Mouse (Mus musculus): ENCODE results near the gene Nfam1. TPM values are rescaled to one million over a fixed set of nuclear protein-coding genes. Genes with fewer than 3 reads are reported as not detected.

The Nfam1 gene
- polyA plus RNA-seq, 1 experiment from 2014 or later = 1.3 TPM

GRCm38 (mm10) chr15:83043362-83043708, 10.2 kb upstream of the Nfam1 start:
- Histone ChIP-seq H3K36me3 (ENCODE audit: control insufficient read depth, insufficient read depth, low read length) (no peaks in the 10 kb centered on the region), H3K4me2 (replicated peaks; ENCODE audit: low read depth) (no peak overlapping the region), H3K4me3 (ENCODE audit: low read depth, low read length) (no peak overlapping the region), H3K27ac (replicated peaks) (no peak overlapping the region), H3K4me1 (replicated peaks; ENCODE audit: control insufficient read depth, insufficient read depth) (no peaks in the 10 kb centered on the region), H3K27me3 (ENCODE audit: control insufficient read depth, insufficient read depth, low read length) (no peaks in the 10 kb centered on the region), H3K9me3 (ENCODE audit: control insufficient read depth, low read length) (no peaks in the 10 kb centered on the region), H3K9ac (ENCODE audit: low read length) (no peak overlapping the region)
- WGBS = 64% methylated on average over 22 of the region's 22 CpGs
- TF ChIP-seq EP300 (optimal IDR thresholded peaks at IDR 0.05) = no peak
- no peak for TF ChIP-seq CTCF (IDR thresholded peaks at IDR 0.05; ENCODE audit: low read depth)
- ATAC-seq (ENCODE audit: low FRiP score, low TSS enrichment) (no peak), DNase-seq (ENCODE audit: low spot score) (no peak)

- no peak overlapping the region for H3K9ac ChIP-seq (ENCODE audit: low read length)
- no peaks in the 10 kb centered on the region for H3K27me3 ChIP-seq (ENCODE audit: control insufficient read depth, insufficient read depth, low read length)
- 19% methylated on average over 6 of the region's 6 CpGs for WGBS
- no peak overlapping the region for H3K27ac ChIP-seq (replicated peaks)
- ATAC-seq (ENCODE audit: low FRiP score, low TSS enrichment) (no peak), DNase-seq (ENCODE audit: low spot score) (no peak)
- no peaks in the 10 kb centered on the region for H3K4me1 ChIP-seq (replicated peaks; ENCODE audit: control insufficient read depth, insufficient read depth)
- no peak overlapping the region for H3K4me2 ChIP-seq (replicated peaks; ENCODE audit: low read depth)
- no peak for TF ChIP-seq CTCF (IDR thresholded peaks at IDR 0.05; ENCODE audit: low read depth)
- no peak for TF ChIP-seq EP300 (optimal IDR thresholded peaks at IDR 0.05)
- H3K9me3 ChIP-seq (ENCODE audit: control insufficient read depth, low read length) = no peaks in the 10 kb centered on the region
- H3K36me3 ChIP-seq (ENCODE audit: control insufficient read depth, insufficient read depth, low read length) = no peaks in the 10 kb centered on the region
- H3K4me3 ChIP-seq (ENCODE audit: low read depth, low read length) = no peak overlapping the region
Measured at GRCm38 (mm10) chr15:83042655-83043361, 9.7 kb upstream of the Nfam1 start.

GRCm38 (mm10) chr15:83040156-83040555, 7.0 kb upstream of the Nfam1 start:
- Histone ChIP-seq H3K27ac (replicated peaks) (no peak overlapping the region), H3K36me3 (ENCODE audit: control insufficient read depth, insufficient read depth, low read length) (no peaks in the 10 kb centered on the region), H3K9me3 (ENCODE audit: control insufficient read depth, low read length) (no peaks in the 10 kb centered on the region), H3K4me1 (replicated peaks; ENCODE audit: control insufficient read depth, insufficient read depth) (no peaks in the 10 kb centered on the region), H3K9ac (ENCODE audit: low read length) (no peak overlapping the region), H3K4me2 (replicated peaks; ENCODE audit: low read depth) (no peak overlapping the region), H3K4me3 (ENCODE audit: low read depth, low read length) (no peak overlapping the region), H3K27me3 (ENCODE audit: control insufficient read depth, insufficient read depth, low read length) (no peaks in the 10 kb centered on the region)
- WGBS = 56% methylated on average over 2 of the region's 2 CpGs
- DNase-seq (ENCODE audit: low spot score) = no peak
- ATAC-seq (ENCODE audit: low FRiP score, low TSS enrichment) = no peak
- TF ChIP-seq EP300 (optimal IDR thresholded peaks at IDR 0.05) = no peak
- TF ChIP-seq CTCF (IDR thresholded peaks at IDR 0.05; ENCODE audit: low read depth) = no peak

GRCm38 (mm10) chr15:83038812-83039211, 5.7 kb upstream of the Nfam1 start:
- Histone ChIP-seq H3K36me3 (ENCODE audit: control insufficient read depth, insufficient read depth, low read length) (no peaks in the 10 kb centered on the region), H3K4me2 (replicated peaks; ENCODE audit: low read depth) (no peak overlapping the region), H3K9me3 (ENCODE audit: control insufficient read depth, low read length) (no peaks in the 10 kb centered on the region), H3K27ac (replicated peaks) (no peak overlapping the region), H3K9ac (ENCODE audit: low read length) (no peak overlapping the region), H3K27me3 (ENCODE audit: control insufficient read depth, insufficient read depth, low read length) (no peaks in the 10 kb centered on the region), H3K4me3 (ENCODE audit: low read depth, low read length) (no peak overlapping the region), H3K4me1 (replicated peaks; ENCODE audit: control insufficient read depth, insufficient read depth) (no peaks in the 10 kb centered on the region)
- no peak for ATAC-seq (ENCODE audit: low FRiP score, low TSS enrichment)
- 70% methylated on average over 3 of the region's 3 CpGs for WGBS
- DNase-seq (ENCODE audit: low spot score) = no peak
- no peak for TF ChIP-seq CTCF (IDR thresholded peaks at IDR 0.05; ENCODE audit: low read depth)
- no peak for TF ChIP-seq EP300 (optimal IDR thresholded peaks at IDR 0.05)

GRCm38 (mm10) chr15:83037755-83038483, 4.8 kb upstream of the Nfam1 start:
- no peak overlapping the region for H3K4me2 ChIP-seq (replicated peaks; ENCODE audit: low read depth)
- ATAC-seq (ENCODE audit: low FRiP score, low TSS enrichment) (peak; percentile 91), DNase-seq (ENCODE audit: low spot score) (peak; percentile 93)
- no peaks in the 10 kb centered on the region for H3K4me1 ChIP-seq (replicated peaks; ENCODE audit: control insufficient read depth, insufficient read depth)
- no peaks in the 10 kb centered on the region for H3K36me3 ChIP-seq (ENCODE audit: control insufficient read depth, insufficient read depth, low read length)
- H3K9me3 ChIP-seq (ENCODE audit: control insufficient read depth, low read length) = no peaks in the 10 kb centered on the region
- no peak overlapping the region; the same call in 1 of the 2 replicates for H3K27ac ChIP-seq (replicated peaks)
- no peak overlapping the region for H3K9ac ChIP-seq (ENCODE audit: low read length)
- no peak for TF ChIP-seq EP300 (optimal IDR thresholded peaks at IDR 0.05)
- peak; percentile 99 for TF ChIP-seq CTCF (IDR thresholded peaks at IDR 0.05; ENCODE audit: low read depth)
- H3K4me3 ChIP-seq (ENCODE audit: low read depth, low read length) = no peak overlapping the region
- 5% methylated on average over 8 of the region's 8 CpGs for WGBS
- H3K27me3 ChIP-seq (ENCODE audit: control insufficient read depth, insufficient read depth, low read length) = no peaks in the 10 kb centered on the region

GRCm38 (mm10) chr15:83036900-83037519, 3.9 kb upstream of the Nfam1 start:
- 56% methylated on average over 14 of the region's 14 CpGs for WGBS
- DNase-seq (ENCODE audit: low spot score) (peak; percentile 44), ATAC-seq (ENCODE audit: low FRiP score, low TSS enrichment) (no peak)
- Histone ChIP-seq H3K9me3 (ENCODE audit: control insufficient read depth, low read length) (no peaks in the 10 kb centered on the region), H3K9ac (ENCODE audit: low read length) (no peak overlapping the region), H3K4me3 (ENCODE audit: low read depth, low read length) (no peak overlapping the region), H3K36me3 (ENCODE audit: control insufficient read depth, insufficient read depth, low read length) (no peaks in the 10 kb centered on the region), H3K27me3 (ENCODE audit: control insufficient read depth, insufficient read depth, low read length) (no peaks in the 10 kb centered on the region), H3K4me1 (replicated peaks; ENCODE audit: control insufficient read depth, insufficient read depth) (no peaks in the 10 kb centered on the region), H3K27ac (replicated peaks) (no peak overlapping the region), H3K4me2 (replicated peaks; ENCODE audit: low read depth) (no peak overlapping the region)
- TF ChIP-seq EP300 (optimal IDR thresholded peaks at IDR 0.05) = no peak
- no peak for TF ChIP-seq CTCF (IDR thresholded peaks at IDR 0.05; ENCODE audit: low read depth)

All from stomach, postnatal 0 days (tissue).